Mouse (Mus musculus): ENCODE measurements around the gene Ikzf3.

The Ikzf3 gene

GRCm38 (mm10) chr11:98545711-98546231, at the start of gene Ikzf3:
Ikzf3 (minus strand) TSS chr11:98546031.
- DNase-seq = peak; percentile 13

- no peak for DNase-seq
These were observed 49.6 kb upstream of the Ikzf3 start for GRCm38 (mm10) chr11:98595473-98595872.

GRCm38 (mm10) chr11:98595021-98595420, 49.2 kb upstream of the Ikzf3 start:
- DNase-seq = no peak

- DNase-seq = no peak
These were observed 45.0 kb upstream of the Ikzf3 start for GRCm38 (mm10) chr11:98590548-98591445.

- DNase-seq = no peak
These were observed 43.5 kb upstream of the Ikzf3 start for GRCm38 (mm10) chr11:98589306-98589705.

GRCm38 (mm10) chr11:98588833-98589281, 43.0 kb upstream of the Ikzf3 start:
- no peak for DNase-seq

- DNase-seq = peak; percentile 42
These were observed 42.1 kb upstream of the Ikzf3 start for GRCm38 (mm10) chr11:98587684-98588546.

- DNase-seq = peak; percentile 97
These were observed 41.2 kb upstream of the Ikzf3 start, which contains the start of gene Ormdl3 for GRCm38 (mm10) chr11:98586892-98587563. Ormdl3 (minus strand) TSS chr11:98587368.

- DNase-seq = no peak
These were observed 40.5 kb upstream of the Ikzf3 start for GRCm38 (mm10) chr11:98586087-98586891.

- no peak for DNase-seq
These were observed 38.9 kb upstream of the Ikzf3 start for GRCm38 (mm10) chr11:98584629-98585177.

- no peak for DNase-seq
These were observed 38.3 kb upstream of the Ikzf3 start for GRCm38 (mm10) chr11:98584146-98584545.

GRCm38 (mm10) chr11:98583571-98583970, 37.7 kb upstream of the Ikzf3 start:
- no peak for DNase-seq

GRCm38 (mm10) chr11:98583265-98583552, 37.4 kb upstream of the Ikzf3 start:
- DNase-seq = no peak

GRCm38 (mm10) chr11:98582551-98583264, 36.9 kb upstream of the Ikzf3 start:
- no peak for DNase-seq

- no peak for DNase-seq
These were observed 36.2 kb upstream of the Ikzf3 start for GRCm38 (mm10) chr11:98582030-98582388.

GRCm38 (mm10) chr11:98581286-98582029, 35.6 kb upstream of the Ikzf3 start:
- DNase-seq = no peak

GRCm38 (mm10) chr11:98580301-98581121, 34.7 kb upstream of the Ikzf3 start:
- no peak for DNase-seq

- no peak for DNase-seq
These were observed 31.9 kb upstream of the Ikzf3 start for GRCm38 (mm10) chr11:98577776-98578175.

- DNase-seq = no peak
These were observed 23.6 kb upstream of the Ikzf3 start for GRCm38 (mm10) chr11:98569461-98569860.
